Comparison of ENCODE assay signal across 8 mouse cellular contexts in genomic region chr19:6046294-6047153, GRCm38 (mm10). TPM values are rescaled to one million over a fixed set of nuclear protein-coding genes. Genes with fewer than 3 reads are reported as not detected.
DNase-seq lines count a peak whose midpoint lies in the region; ATAC-seq lines count a peak whose summit lies in the region.

TSS of gene Syvn1 (plus strand) at chr19:6046576.

- under 1% methylated on average over 65 of the region's 65 CpGs for WGBS in hindbrain, embryonic 15.5 days

- H3K4me3 ChIP-seq in hindbrain, embryonic 15.5 days: peak within 1 kb of the TSS; percentile 99

- peak; percentile 98 for DNase-seq in R1 (ENCODE audit: low read depth, low spot score)
- DNase-seq in cerebellum, postnatal 36 days: peak; percentile 89 to 91
- DNase-seq in frontal cortex, postnatal 36 days (ENCODE audit: low spot score in 2 of 2): peak; percentile 92 to 93
- peak; percentile 90 for DNase-seq in left cerebral cortex, adult 11 months (ENCODE audit: low spot score)
- peak; percentile 91 for DNase-seq in lung, postnatal 4 days
- DNase-seq in retina, postnatal 7 days (ENCODE audit: low read depth, low spot score): peak; percentile 84
- DNase-seq in urinary bladder, adult 2 months (ENCODE audit: low spot score): peak; percentile 92

- H3K27ac ChIP-seq in hindbrain, embryonic 15.5 days (replicated peaks): peak within 1 kb of the TSS; percentile 99

- no peaks in the 10 kb centered on the region for H3K27me3 ChIP-seq in hindbrain, embryonic 15.5 days

- no peaks in the 10 kb centered on the region for H3K9me3 ChIP-seq in hindbrain, embryonic 15.5 days

- peak within 1 kb of the TSS; percentile 98 for H3K4me2 ChIP-seq in hindbrain, embryonic 15.5 days

- H3K9ac ChIP-seq in hindbrain, embryonic 15.5 days: peak within 1 kb of the TSS; percentile 78

- ATAC-seq in hindbrain, embryonic 15.5 days (ENCODE audit: low FRiP score, low read depth): peak; percentile 93

- H3K36me3 ChIP-seq in hindbrain, embryonic 15.5 days: peaks cover 33% of the 10 kb centered on the region

- H3K4me1 ChIP-seq in hindbrain, embryonic 15.5 days (replicated peaks): peaks cover 27% of the 10 kb centered on the region

RNA-seq across cellular contexts. Expression of gene Syvn1, which starts in this region (rescaled TPM):
- polyA plus RNA-seq in hindbrain, embryonic 15.5 days (2015; fragmentation: Nextera tagmentation; extraction: Ambion mirVana): 32.9 and 39.8 TPM in 2 replicates
- 15.5 and 24.1 TPM in 2 replicates for polyA plus RNA-seq in urinary bladder, adult 2 months (2012; rRNA removed)

Comparison
In these comparisons a context has a peak if more than half of its experiments do, and no peak if none do; other contexts are left out.
1. Peak in every context shown above with its lines: DNase-seq, ATAC-seq, H3K4me3 ChIP-seq and H3K27ac ChIP-seq.